Mouse (Mus musculus) bone marrow macrophage, adult 2 months (primary cell): Measurements from ENCODE around the gene Anks1b. TPM values are rescaled to one million over a fixed set of nuclear protein-coding genes. Genes with fewer than 3 reads are reported as not detected.

ENCODE experiments used
- H3K27ac ChIP-seq: 2 replicates; pipeline ENCODE4 v1.5.1; 2012; ENCODE audit warnings: low read depth, low read length; ENCODE audit not compliant: insufficient read depth
- H3K4me1 ChIP-seq: 2 replicates; pipeline ENCODE4 v1.6.1; 2012; ENCODE audit warnings: low read length; ENCODE audit not compliant: control insufficient read depth, insufficient read depth
- H3K4me3 ChIP-seq: 2 replicates; pipeline ENCODE4 v1.5.1; 2012; ENCODE audit warnings: mild to moderate bottlenecking, low read length, moderate library complexity; ENCODE audit not compliant: insufficient read depth
- CTCF ChIP-seq: IDR thresholded peaks from 2 replicates; pipeline ENCODE4 v1.5.1; 2012; ENCODE audit warnings: low read depth, mild to moderate bottlenecking, low read length, moderate library complexity
- POLR2A ChIP-seq: IDR thresholded peaks from 2 replicates; pipeline ENCODE4 v1.6.1; 2012; ENCODE audit warnings: mild to moderate bottlenecking, low read depth, low read length, borderline replicate concordance
- polyA plus RNA-seq: library from polyadenylated mRNA; stranded (reverse); fragments of >200 nt; gene quantifications from 2 replicates; pipeline ENCODE4 v1.2.4, GENCODE M21; 2012; ENCODE audit not compliant: missing spikeins, insufficient read depth, insufficient read length

Anks1b gene
- polyA plus RNA-seq, 1 experiment = not detected

GRCm38 (mm10) chr10:90830591-90831287 lies 957.4 kb downstream of the Anks1b start:
- TF ChIP-seq CTCF (no peak), POLR2A (no peak)
- Histone ChIP-seq H3K4me3 (no peak overlapping the region), H3K27ac (no peak overlapping the region), H3K4me1 (no peaks in the 10 kb centered on the region)

GRCm38 (mm10) chr10:90831288-90831626 lies 957.9 kb downstream of the Anks1b start:
- TF ChIP-seq CTCF (no peak), POLR2A (no peak)
- no peak overlapping the region for H3K4me3 ChIP-seq
- no peaks in the 10 kb centered on the region for H3K4me1 ChIP-seq
- no peak overlapping the region for H3K27ac ChIP-seq

GRCm38 (mm10) chr10:90834306-90834705 lies 961.0 kb downstream of the Anks1b start:
- TF ChIP-seq CTCF = no peak
- no peak for TF ChIP-seq POLR2A
- H3K4me1 ChIP-seq = no peaks in the 10 kb centered on the region
- no peak overlapping the region for H3K27ac ChIP-seq
- H3K4me3 ChIP-seq = no peak overlapping the region

GRCm38 (mm10) chr10:90835195-90835594 lies 961.9 kb downstream of the Anks1b start:
- TF ChIP-seq CTCF (no peak), POLR2A (no peak)
- H3K27ac ChIP-seq = no peak overlapping the region
- no peaks in the 10 kb centered on the region for H3K4me1 ChIP-seq
- no peak overlapping the region for H3K4me3 ChIP-seq

DNA sequence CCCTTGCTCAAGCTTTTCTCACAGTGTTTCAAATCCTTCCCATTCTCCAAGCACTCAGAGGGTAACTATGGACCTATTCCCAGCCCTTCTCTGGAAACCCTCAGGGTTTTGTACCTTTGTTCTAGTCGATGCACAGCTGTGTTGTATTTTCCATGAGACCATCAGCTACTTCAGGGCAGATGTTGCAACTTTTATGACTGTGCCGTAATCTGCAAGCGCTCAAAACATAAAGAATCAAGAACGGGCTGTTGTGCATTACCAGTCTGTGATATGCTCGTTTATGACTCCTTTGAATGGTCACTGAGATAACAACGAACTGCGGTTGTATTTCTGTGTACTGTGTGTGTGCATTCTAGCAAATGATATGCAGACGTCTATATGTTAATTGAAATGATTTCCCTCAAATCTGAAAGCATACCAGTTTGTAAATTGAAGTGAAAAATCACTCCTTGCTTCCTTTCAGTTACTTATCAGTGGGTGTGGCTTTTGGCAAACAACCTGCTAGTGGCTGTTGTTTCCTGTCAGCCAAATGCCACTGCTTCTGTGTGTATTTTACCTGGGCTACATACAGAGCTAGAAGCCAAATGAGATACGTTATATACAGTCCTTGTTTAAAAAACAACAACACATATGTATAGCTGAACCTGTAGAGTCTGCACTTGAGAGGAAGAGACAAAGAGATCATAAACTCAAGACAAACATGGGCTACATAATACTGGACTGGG lies 966.5 kb downstream of the Anks1b start:
- no peaks in the 10 kb centered on the region for H3K4me1 ChIP-seq
- H3K27ac ChIP-seq = no peak overlapping the region
- no peak overlapping the region for H3K4me3 ChIP-seq
- TF ChIP-seq CTCF (no peak), POLR2A (no peak)

GRCm38 (mm10) chr10:90842398-90842797 lies 969.1 kb downstream of the Anks1b start:
- Histone ChIP-seq H3K4me3 (no peak overlapping the region), H3K4me1 (no peaks in the 10 kb centered on the region), H3K27ac (no peak overlapping the region)
- TF ChIP-seq POLR2A = no peak
- TF ChIP-seq CTCF = no peak

DNA sequence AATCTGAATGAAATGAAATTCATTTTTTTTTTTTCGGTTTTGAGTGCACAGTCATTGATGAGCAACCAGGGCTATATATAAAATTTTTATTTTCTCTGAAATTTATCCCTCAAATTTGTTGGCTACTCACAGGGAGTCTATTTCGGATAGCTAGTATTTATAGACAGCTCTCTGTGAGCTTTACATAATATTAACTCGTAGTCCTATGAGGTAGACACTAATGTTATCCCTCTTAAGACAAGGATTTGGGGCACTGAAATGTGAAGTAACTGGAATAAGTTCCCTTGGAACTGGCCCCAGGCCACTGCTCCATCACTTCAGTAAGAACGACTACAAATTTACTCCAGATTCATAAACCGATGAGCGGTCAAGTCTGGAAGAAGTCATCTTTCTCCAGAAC lies 977.8 kb downstream of the Anks1b start:
- Histone ChIP-seq H3K27ac (no peak overlapping the region), H3K4me3 (no peak overlapping the region), H3K4me1 (no peaks in the 10 kb centered on the region)
- TF ChIP-seq POLR2A (no peak), CTCF (no peak)

GRCm38 (mm10) chr10:90851999-90852398 lies 978.7 kb downstream of the Anks1b start:
- TF ChIP-seq CTCF = no peak
- TF ChIP-seq POLR2A = no peak

DNA sequence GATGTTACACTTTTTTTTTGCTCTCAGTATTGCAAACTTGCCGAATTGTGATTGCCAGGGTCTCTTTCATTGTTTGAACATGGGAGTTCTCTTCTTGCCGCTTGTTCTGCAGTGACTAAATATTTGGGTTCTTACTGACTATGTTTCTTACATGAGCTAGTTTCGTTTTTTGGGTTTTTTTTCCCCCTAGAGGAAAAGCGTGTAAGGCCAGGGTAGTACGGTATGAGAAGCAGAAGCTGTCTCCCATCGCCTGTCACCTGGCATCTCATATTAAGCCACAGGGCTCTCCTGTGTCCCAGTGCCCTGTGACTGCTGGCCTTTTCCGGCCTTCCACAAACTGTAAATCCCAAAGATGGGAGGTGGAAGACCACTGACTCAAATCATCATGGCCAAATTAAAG lies 979.1 kb downstream of the Anks1b start:
- Histone ChIP-seq H3K4me1 (no peaks in the 10 kb centered on the region), H3K27ac (no peak overlapping the region), H3K4me3 (no peak overlapping the region)
- TF ChIP-seq CTCF (no peak), POLR2A (no peak)

More at GRCm38 (mm10) chr10:90851999-90852398, 978.7 kb downstream of the Anks1b start:
- H3K4me3 ChIP-seq = no peak overlapping the region
- H3K4me1 ChIP-seq = no peaks in the 10 kb centered on the region
- no peak overlapping the region for H3K27ac ChIP-seq

DNA sequence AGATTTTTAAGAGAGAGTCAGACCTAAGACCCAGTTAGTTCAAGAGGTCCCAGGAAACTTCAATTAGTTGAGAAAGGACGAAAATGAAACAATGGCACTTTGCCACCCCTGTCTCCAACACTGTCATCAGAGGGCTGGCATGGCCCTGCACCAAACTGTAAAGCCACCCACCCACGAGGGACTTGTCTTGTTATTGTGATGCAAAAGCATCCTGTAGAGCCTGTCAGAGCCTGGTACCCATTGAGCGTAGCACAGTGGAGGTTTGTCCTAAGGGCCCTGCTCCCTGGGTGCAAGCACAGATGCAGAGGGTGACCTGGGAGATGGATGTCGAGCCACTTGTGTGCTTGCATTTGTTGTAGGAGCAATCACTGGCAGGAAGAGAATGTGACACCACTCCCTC lies 983.4 kb downstream of the Anks1b start:
- TF ChIP-seq CTCF = no peak
- no peak for TF ChIP-seq POLR2A
- Histone ChIP-seq H3K4me3 (no peak overlapping the region), H3K27ac (no peak overlapping the region), H3K4me1 (no peaks in the 10 kb centered on the region)
